Mouse (Mus musculus): ENCODE data around the gene Col6a3. TPM values are rescaled to one million over a fixed set of nuclear protein-coding genes. Genes with fewer than 3 reads are reported as not detected.

Gene Col6a3
- polyA plus RNA-seq, 1 experiment, result 186 TPM

DNA sequence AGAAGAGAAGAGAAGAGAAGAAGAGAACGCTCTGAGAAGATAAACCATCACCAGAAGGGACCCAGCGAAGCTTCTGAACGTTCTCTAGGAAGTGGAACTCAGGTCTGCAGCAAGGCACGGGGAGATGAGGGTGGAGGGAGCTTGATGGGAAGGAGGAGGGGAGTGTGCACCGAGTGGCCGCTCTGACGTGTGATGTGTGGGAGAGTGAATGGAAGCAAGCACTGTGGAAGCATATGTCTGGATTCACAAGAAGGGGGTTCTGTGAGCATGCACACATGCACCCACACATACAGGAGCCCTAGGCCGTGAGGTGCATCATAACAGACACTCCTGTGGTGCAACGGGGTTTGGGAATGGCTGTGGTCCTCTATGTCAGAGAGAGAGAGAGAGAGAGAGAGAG is 34.8 kb downstream of the Col6a3 start:
- Histone ChIP-seq H3K4me3 (no peak overlapping the region), H3K36me3 (ENCODE audit: control insufficient read depth, insufficient read depth) (peaks cover under 1% of the 10 kb centered on the region), H3K79me2 (ENCODE audit: control insufficient read depth, insufficient read depth) (no peaks in the 10 kb centered on the region), H3ac (ENCODE audit: control insufficient read depth, insufficient read length) (no peak overlapping the region), H3K27me3 (ENCODE audit: control insufficient read depth, insufficient read depth, insufficient read length) (no peaks in the 10 kb centered on the region), H3K4me2 (ENCODE audit: low read depth) (no peak overlapping the region)
- no peak for TF ChIP-seq TCF12 (IDR thresholded peaks at IDR 0.05; ENCODE audit: insufficient read depth, poor library complexity, severe bottlenecking)
- no peak for TF ChIP-seq CEBPB (IDR thresholded peaks at IDR 0.05; ENCODE audit: insufficient read depth, poor library complexity, severe bottlenecking)
- no peak for TF ChIP-seq REST (IDR thresholded peaks at IDR 0.05; ENCODE audit: insufficient read depth, insufficient read length)
- no peak for TF ChIP-seq MAX (IDR thresholded peaks at IDR 0.05; ENCODE audit: low read depth)
- TF ChIP-seq E2F4 (IDR thresholded peaks at IDR 0.05; ENCODE audit: insufficient read depth), result no peak
- TF ChIP-seq POLR2A (IDR thresholded peaks at IDR 0.05; ENCODE audit: insufficient read length, low read depth), result no peak
- no peak for TF ChIP-seq USF1 (IDR thresholded peaks at IDR 0.05; ENCODE audit: low read depth)
- TF ChIP-seq MYOG (IDR thresholded peaks at IDR 0.05; ENCODE audit: control insufficient read depth in 1 of 3, insufficient read depth in 1 of 3, insufficient read length in 2 of 3, low read depth in 2 of 3), result no peak
- no peak for TF ChIP-seq TCF3 (IDR thresholded peaks at IDR 0.05; ENCODE audit: insufficient read length, low read depth)
- TF ChIP-seq POLR2AphosphoS2 (IDR thresholded peaks at IDR 0.05; ENCODE audit: insufficient read length, low read depth), result no peak
- TF ChIP-seq SRF (IDR thresholded peaks at IDR 0.05; ENCODE audit: control insufficient read depth, insufficient read length, low read depth), result no peak
- no peak for TF ChIP-seq MYOD1 (IDR thresholded peaks at IDR 0.05; ENCODE audit: control insufficient read depth in 1 of 3, insufficient read length in 2 of 3, low read depth in 2 of 3)

DNA sequence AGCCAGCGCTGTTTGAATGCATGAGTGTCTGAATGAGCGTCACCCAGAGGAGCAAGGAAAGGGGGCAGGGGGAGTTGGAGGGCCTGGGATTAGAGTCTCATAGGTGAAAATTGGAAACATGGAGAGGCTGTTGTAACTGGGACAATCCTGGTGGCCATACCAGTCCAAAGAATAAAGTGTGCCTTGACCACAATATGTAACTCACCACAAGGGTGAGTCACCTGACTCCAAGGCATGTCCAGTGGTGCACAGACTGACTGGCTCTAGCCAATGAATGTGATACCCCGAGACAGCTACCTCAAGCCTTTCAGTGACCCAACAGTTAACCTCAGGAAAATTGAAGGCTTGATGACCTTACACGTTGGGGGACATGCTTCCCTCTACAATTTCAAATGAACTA is 40.7 kb downstream of the Col6a3 start:
- TF ChIP-seq USF1 (IDR thresholded peaks at IDR 0.05; ENCODE audit: low read depth) (peak; percentile 48), MYOG (IDR thresholded peaks at IDR 0.05; ENCODE audit: control insufficient read depth in 1 of 3, insufficient read depth in 1 of 3, insufficient read length in 2 of 3, low read depth in 2 of 3) (no peak)
- Histone ChIP-seq H3K36me3 (ENCODE audit: control insufficient read depth, insufficient read depth) (peaks cover 5% of the 10 kb centered on the region), H3K79me2 (ENCODE audit: control insufficient read depth, insufficient read depth) (no peaks in the 10 kb centered on the region), H3ac (ENCODE audit: control insufficient read depth, insufficient read length) (no peak overlapping the region), H3K4me2 (ENCODE audit: low read depth) (no peak overlapping the region), H3K4me3 (no peak overlapping the region), H3K27me3 (ENCODE audit: control insufficient read depth, insufficient read depth, insufficient read length) (no peaks in the 10 kb centered on the region)

DNA sequence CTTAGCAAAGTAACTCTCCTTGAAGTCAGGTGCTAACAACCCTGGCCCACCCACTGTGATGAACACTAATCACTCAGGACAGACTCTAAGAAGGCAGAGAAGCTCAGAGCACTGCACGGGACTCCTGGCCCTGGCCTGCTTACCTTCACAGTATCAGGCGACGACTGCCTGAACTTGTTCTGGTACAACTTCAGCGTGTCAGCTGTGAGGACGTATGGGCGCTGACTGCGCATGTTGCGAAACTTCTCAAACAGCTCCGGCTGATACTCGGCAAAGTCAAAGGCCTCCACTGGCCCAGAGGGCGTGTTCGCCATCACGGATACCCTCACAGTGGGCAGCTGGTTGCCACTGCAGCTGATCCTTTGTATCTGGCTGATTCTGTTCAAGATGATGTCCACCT is 42.7 kb downstream of the Col6a3 start:
- no peak overlapping the region for H3K4me2 ChIP-seq (ENCODE audit: low read depth)
- H3K36me3 ChIP-seq (ENCODE audit: control insufficient read depth, insufficient read depth), result peaks cover 5% of the 10 kb centered on the region

DNA sequence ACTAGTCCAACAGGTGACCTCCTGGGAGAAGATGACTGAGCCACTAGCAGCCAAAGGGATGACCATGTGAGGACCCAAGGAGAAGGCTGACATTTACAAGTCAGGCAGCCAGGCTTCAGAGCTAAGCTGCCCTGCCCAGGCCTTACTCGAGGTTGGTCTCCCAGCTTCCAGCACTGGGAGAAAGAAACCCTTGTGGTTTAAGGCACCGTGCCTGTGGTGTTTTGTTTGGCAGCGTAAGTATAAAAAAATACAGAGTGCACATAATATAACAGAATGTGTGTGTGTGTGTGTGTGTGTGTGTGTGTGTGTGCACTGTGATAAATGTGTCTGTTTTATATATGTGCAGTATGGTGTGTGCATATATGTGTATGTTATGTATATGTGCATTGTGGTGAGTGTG is 43.3 kb downstream of the Col6a3 start:
- no peak overlapping the region for H3ac ChIP-seq (ENCODE audit: control insufficient read depth, insufficient read length)
- no peaks in the 10 kb centered on the region for H3K79me2 ChIP-seq (ENCODE audit: control insufficient read depth, insufficient read depth)
- H3K4me2 ChIP-seq (ENCODE audit: low read depth), result no peak overlapping the region
- H3K4me3 ChIP-seq, result no peak overlapping the region
- H3K36me3 ChIP-seq (ENCODE audit: control insufficient read depth, insufficient read depth), result peaks cover 6% of the 10 kb centered on the region
- no peaks in the 10 kb centered on the region for H3K27me3 ChIP-seq (ENCODE audit: control insufficient read depth, insufficient read depth, insufficient read length)
- TF ChIP-seq E2F4 (IDR thresholded peaks at IDR 0.05; ENCODE audit: insufficient read depth), result no peak
- TF ChIP-seq USF1 (IDR thresholded peaks at IDR 0.05; ENCODE audit: low read depth), result no peak
- TF ChIP-seq TCF12 (IDR thresholded peaks at IDR 0.05; ENCODE audit: insufficient read depth, poor library complexity, severe bottlenecking), result no peak
- TF ChIP-seq TCF3 (IDR thresholded peaks at IDR 0.05; ENCODE audit: insufficient read length, low read depth), result no peak
- no peak for TF ChIP-seq SRF (IDR thresholded peaks at IDR 0.05; ENCODE audit: control insufficient read depth, insufficient read length, low read depth)
- TF ChIP-seq POLR2AphosphoS2 (IDR thresholded peaks at IDR 0.05; ENCODE audit: insufficient read length, low read depth), result no peak
- no peak for TF ChIP-seq POLR2A (IDR thresholded peaks at IDR 0.05; ENCODE audit: insufficient read length, low read depth)
- TF ChIP-seq CEBPB (IDR thresholded peaks at IDR 0.05; ENCODE audit: insufficient read depth, poor library complexity, severe bottlenecking), result no peak
- no peak for TF ChIP-seq MYOG (IDR thresholded peaks at IDR 0.05; ENCODE audit: control insufficient read depth in 1 of 3, insufficient read depth in 1 of 3, insufficient read length in 2 of 3, low read depth in 2 of 3)
- TF ChIP-seq MYOD1 (IDR thresholded peaks at IDR 0.05; ENCODE audit: control insufficient read depth in 1 of 3, insufficient read length in 2 of 3, low read depth in 2 of 3), result no peak
- TF ChIP-seq MAX (IDR thresholded peaks at IDR 0.05; ENCODE audit: low read depth), result no peak

More for the DNA sequence above, 42.7 kb downstream of the Col6a3 start:
- Histone ChIP-seq H3K4me3 (no peak overlapping the region), H3K27me3 (ENCODE audit: control insufficient read depth, insufficient read depth, insufficient read length) (no peaks in the 10 kb centered on the region), H3K79me2 (ENCODE audit: control insufficient read depth, insufficient read depth) (no peaks in the 10 kb centered on the region), H3ac (ENCODE audit: control insufficient read depth, insufficient read length) (no peak overlapping the region)
- TF ChIP-seq TCF3 (IDR thresholded peaks at IDR 0.05; ENCODE audit: insufficient read length, low read depth), result no peak
- no peak for TF ChIP-seq USF1 (IDR thresholded peaks at IDR 0.05; ENCODE audit: low read depth)

DNA sequence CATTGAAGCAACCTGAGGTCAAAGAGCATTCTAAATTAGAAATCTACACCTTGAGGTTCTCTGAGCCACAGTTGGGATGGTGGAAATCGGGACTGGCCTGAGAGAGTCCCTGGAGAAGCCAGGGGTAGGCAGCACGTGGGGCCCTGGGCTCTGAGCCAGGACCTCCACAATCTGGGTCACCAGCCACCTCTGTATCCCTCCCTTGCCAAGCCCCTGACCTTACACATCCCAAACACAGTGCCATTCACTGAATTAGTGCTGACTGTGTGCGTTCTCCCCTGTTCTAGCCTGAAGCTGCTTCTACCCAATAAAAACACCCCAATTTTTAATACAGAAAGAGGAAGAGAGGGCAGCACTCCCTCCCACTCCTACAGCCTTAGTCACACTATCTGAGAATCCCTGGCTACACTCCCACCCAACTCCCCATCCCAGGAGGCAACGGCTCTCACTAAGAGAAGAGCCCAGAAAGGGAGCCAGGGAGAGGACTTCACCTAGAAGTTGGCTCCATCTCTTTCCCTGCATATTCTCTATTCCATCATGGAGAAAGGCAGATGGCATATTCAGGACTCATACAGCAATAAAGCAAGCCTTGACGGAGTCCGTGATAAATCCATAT is 46.4 kb downstream of the Col6a3 start:
- Histone ChIP-seq H3K79me2 (ENCODE audit: control insufficient read depth, insufficient read depth) (no peaks in the 10 kb centered on the region), H3ac (ENCODE audit: control insufficient read depth, insufficient read length) (no peak overlapping the region), H3K4me2 (ENCODE audit: low read depth) (no peak overlapping the region), H3K27me3 (ENCODE audit: control insufficient read depth, insufficient read depth, insufficient read length) (no peaks in the 10 kb centered on the region), H3K36me3 (ENCODE audit: control insufficient read depth, insufficient read depth) (peaks cover 8% of the 10 kb centered on the region), H3K4me3 (no peak overlapping the region)
- no peak for TF ChIP-seq TCF12 (IDR thresholded peaks at IDR 0.05; ENCODE audit: insufficient read depth, poor library complexity, severe bottlenecking)
- TF ChIP-seq TCF3 (IDR thresholded peaks at IDR 0.05; ENCODE audit: insufficient read length, low read depth), result no peak
- TF ChIP-seq POLR2A (IDR thresholded peaks at IDR 0.05; ENCODE audit: insufficient read length, low read depth), result no peak
- TF ChIP-seq MAX (IDR thresholded peaks at IDR 0.05; ENCODE audit: low read depth), result no peak
- no peak for TF ChIP-seq POLR2AphosphoS2 (IDR thresholded peaks at IDR 0.05; ENCODE audit: insufficient read length, low read depth)
- TF ChIP-seq CEBPB (IDR thresholded peaks at IDR 0.05; ENCODE audit: insufficient read depth, poor library complexity, severe bottlenecking), result no peak
- no peak for TF ChIP-seq SRF (IDR thresholded peaks at IDR 0.05; ENCODE audit: control insufficient read depth, insufficient read length, low read depth)
- no peak for TF ChIP-seq USF1 (IDR thresholded peaks at IDR 0.05; ENCODE audit: low read depth)
- no peak for TF ChIP-seq REST (IDR thresholded peaks at IDR 0.05; ENCODE audit: insufficient read depth, insufficient read length)
- TF ChIP-seq MYOD1 (IDR thresholded peaks at IDR 0.05; ENCODE audit: control insufficient read depth in 1 of 3, insufficient read length in 2 of 3, low read depth in 2 of 3), result no peak
- no peak for TF ChIP-seq MYOG (IDR thresholded peaks at IDR 0.05; ENCODE audit: control insufficient read depth in 1 of 3, insufficient read depth in 1 of 3, insufficient read length in 2 of 3, low read depth in 2 of 3)
- no peak for TF ChIP-seq E2F4 (IDR thresholded peaks at IDR 0.05; ENCODE audit: insufficient read depth)

Data from myocyte (in vitro differentiated cells).